Mouse (Mus musculus): ENCODE results near the gene Grip1. TPM values are rescaled to one million over a fixed set of nuclear protein-coding genes. Genes with fewer than 3 reads are reported as not detected.
"Not testable (repeated sequence)": the region's sequence is repeated elsewhere in the genome, so short reads cannot be mapped to it uniquely, and the experiment has no call there.

Grip1 gene
- polyA plus RNA-seq, 1 experiment from 2014 or later, result 4.1 TPM

- H3K27me3 ChIP-seq, result peaks cover 3% of the 10 kb centered on the region; the same call in 1 of the 2 replicates
- under 1% methylated on average over 55 of the region's 55 CpGs for WGBS
- H3K4me3 ChIP-seq (replicated peaks), result peak within 1 kb of the TSS; percentile 72
- H3K4me2 ChIP-seq, result peak within 1 kb of the TSS; percentile 83
- H3K9ac ChIP-seq, result peak within 1 kb of the TSS; percentile 56
- ATAC-seq (replicated peaks; ENCODE audit: low FRiP score), result peak; percentile 100
- peaks cover 8% of the 10 kb centered on the region; the same call in 1 of the 2 replicates for H3K4me1 ChIP-seq
- no peaks in the 10 kb centered on the region for H3K9me3 ChIP-seq (replicated peaks)
- H3K36me3 ChIP-seq, result 0 out of 2 replicates have a peak, but pooled peaks cover 3% of the 10 kb centered on the region
- H3K27ac ChIP-seq, result peak within 1 kb of the TSS; percentile 84
Measured at GRCm38 (mm10) chr10:120112507-120113396, 659.1 kb downstream of the Grip1 start, which contains the start of gene Helb. Gene Helb (minus strand): TSS chr10:120112987.

GRCm38 (mm10) chr10:120113482-120113881, 659.9 kb downstream of the Grip1 start:
- H3K4me2 ChIP-seq, result peak overlapping the region; percentile 83
- H3K36me3 ChIP-seq; H3K27ac ChIP-seq; H3K27me3 ChIP-seq; H3K4me1 ChIP-seq; H3K9me3 ChIP-seq (replicated peaks); ATAC-seq (replicated peaks; ENCODE audit: low FRiP score): not testable (repeated sequence)
- peak overlapping the region; percentile 72 for H3K4me3 ChIP-seq (replicated peaks)
- H3K9ac ChIP-seq, result 0 out of 2 replicates have a peak overlapping the region, but pooled peaks have one; percentile 44
- WGBS, result 69% methylated on average over 9 of the region's 9 CpGs

- no peak overlapping the region for H3K4me2 ChIP-seq
- no peak for ATAC-seq (replicated peaks; ENCODE audit: low FRiP score)
- H3K9ac ChIP-seq, result no peak overlapping the region
- no peaks in the 10 kb centered on the region for H3K36me3 ChIP-seq
- H3K4me3 ChIP-seq (replicated peaks), result no peak overlapping the region
- H3K9me3 ChIP-seq (replicated peaks), result no peaks in the 10 kb centered on the region
- WGBS, result 82% methylated on average over 6 of the region's 6 CpGs
- H3K4me1 ChIP-seq, result peaks cover 8% of the 10 kb centered on the region; the same call in 1 of the 2 replicates
- no peak overlapping the region for H3K27ac ChIP-seq
- H3K27me3 ChIP-seq, result peaks cover 3% of the 10 kb centered on the region; the same call in 1 of the 2 replicates
Measured at GRCm38 (mm10) chr10:120113980-120114379, 660.4 kb downstream of the Grip1 start.

GRCm38 (mm10) chr10:120114493-120114892, 660.9 kb downstream of the Grip1 start:
- Histone ChIP-seq H3K4me3 (replicated peaks) (no peak overlapping the region), H3K4me1 (peaks cover 8% of the 10 kb centered on the region; the same call in 1 of the 2 replicates), H3K27me3 (peaks cover 3% of the 10 kb centered on the region; the same call in 1 of the 2 replicates), H3K9ac (no peak overlapping the region), H3K36me3 (no peaks in the 10 kb centered on the region), H3K4me2 (no peak overlapping the region), H3K9me3 (replicated peaks) (no peaks in the 10 kb centered on the region), H3K27ac (no peak overlapping the region)
- ATAC-seq (replicated peaks; ENCODE audit: low FRiP score), result no peak
- WGBS, result 56% methylated on average over 7 of the region's 7 CpGs

GRCm38 (mm10) chr10:120115249-120115648, 661.6 kb downstream of the Grip1 start:
- no peak for ATAC-seq (replicated peaks; ENCODE audit: low FRiP score)
- Histone ChIP-seq H3K4me2 (no peak overlapping the region), H3K27ac (no peak overlapping the region), H3K36me3 (no peaks in the 10 kb centered on the region), H3K9me3 (replicated peaks) (no peaks in the 10 kb centered on the region), H3K4me1 (peaks cover 8% of the 10 kb centered on the region; the same call in 1 of the 2 replicates), H3K27me3 (peaks cover 3% of the 10 kb centered on the region; the same call in 1 of the 2 replicates), H3K9ac (no peak overlapping the region), H3K4me3 (replicated peaks) (no peak overlapping the region)
- WGBS, result 94% methylated on average over 1 of the region's 1 CpGs

- Histone ChIP-seq H3K9me3 (replicated peaks) (no peaks in the 10 kb centered on the region), H3K4me2 (no peak overlapping the region), H3K9ac (no peak overlapping the region), H3K27ac (no peak overlapping the region), H3K36me3 (no peaks in the 10 kb centered on the region), H3K27me3 (no peaks in the 10 kb centered on the region), H3K4me1 (peaks cover 3% of the 10 kb centered on the region; the same call in 1 of the 2 replicates), H3K4me3 (replicated peaks) (no peak overlapping the region)
- no peak for ATAC-seq (replicated peaks; ENCODE audit: low FRiP score)
- WGBS, result 95% methylated on average over 3 of the region's 3 CpGs
Measured at GRCm38 (mm10) chr10:120123721-120124120, 670.1 kb downstream of the Grip1 start.

GRCm38 (mm10) chr10:120124801-120125464, 671.3 kb downstream of the Grip1 start:
- Histone ChIP-seq H3K4me1 (peaks cover 7% of the 10 kb centered on the region), H3K36me3 (no peaks in the 10 kb centered on the region), H3K27ac (no peak overlapping the region), H3K9ac (no peak overlapping the region), H3K27me3 (no peaks in the 10 kb centered on the region), H3K9me3 (replicated peaks) (no peaks in the 10 kb centered on the region), H3K4me2 (no peak overlapping the region), H3K4me3 (replicated peaks) (no peak overlapping the region)
- WGBS, result 51% methylated on average over 7 of the region's 7 CpGs
- no peak for ATAC-seq (replicated peaks; ENCODE audit: low FRiP score)

- no peaks in the 10 kb centered on the region for H3K36me3 ChIP-seq
- 71% methylated on average over 10 of the region's 10 CpGs for WGBS
- no peaks in the 10 kb centered on the region for H3K9me3 ChIP-seq (replicated peaks)
- no peak overlapping the region for H3K4me3 ChIP-seq (replicated peaks)
- no peaks in the 10 kb centered on the region for H3K27me3 ChIP-seq
- no peak overlapping the region for H3K27ac ChIP-seq
- H3K9ac ChIP-seq, result no peak overlapping the region
- peaks cover 7% of the 10 kb centered on the region for H3K4me1 ChIP-seq
- H3K4me2 ChIP-seq, result no peak overlapping the region
- no peak for ATAC-seq (replicated peaks; ENCODE audit: low FRiP score)
Measured at GRCm38 (mm10) chr10:120125465-120125857, 671.8 kb downstream of the Grip1 start.

GRCm38 (mm10) chr10:120128601-120129277, 675.1 kb downstream of the Grip1 start:
- H3K4me2 ChIP-seq, result peak overlapping the region; percentile 43
- 0 out of 2 replicates have a peak, but pooled peaks have one; percentile 14 for ATAC-seq (replicated peaks; ENCODE audit: low FRiP score)

GRCm38 (mm10) chr10:120130621-120131020, 677.0 kb downstream of the Grip1 start:
- ATAC-seq (replicated peaks; ENCODE audit: low FRiP score), result no peak
- H3K9me3 ChIP-seq (replicated peaks), result no peaks in the 10 kb centered on the region
- no peaks in the 10 kb centered on the region for H3K27me3 ChIP-seq
- H3K36me3 ChIP-seq, result no peaks in the 10 kb centered on the region
- WGBS, result 69% methylated on average over 16 of the region's 16 CpGs
- no peak overlapping the region for H3K27ac ChIP-seq
- no peak overlapping the region for H3K4me2 ChIP-seq
- no peak overlapping the region for H3K4me3 ChIP-seq (replicated peaks)
- H3K9ac ChIP-seq, result no peak overlapping the region
- peaks cover 10% of the 10 kb centered on the region for H3K4me1 ChIP-seq

More at GRCm38 (mm10) chr10:120128601-120129277, 675.1 kb downstream of the Grip1 start:
- no peaks in the 10 kb centered on the region for H3K36me3 ChIP-seq
- H3K9me3 ChIP-seq (replicated peaks), result no peaks in the 10 kb centered on the region
- no peak overlapping the region for H3K27ac ChIP-seq
- H3K27me3 ChIP-seq, result no peaks in the 10 kb centered on the region
- H3K4me3 ChIP-seq (replicated peaks), result peak overlapping the region; percentile 11; the same call in 1 of the 2 replicates
- 27% methylated on average over 13 of the region's 13 CpGs for WGBS
- H3K9ac ChIP-seq, result no peak overlapping the region
- H3K4me1 ChIP-seq, result peaks cover 7% of the 10 kb centered on the region

GRCm38 (mm10) chr10:120133697-120134096, 680.1 kb downstream of the Grip1 start:
- Histone ChIP-seq H3K4me1 (peaks cover 7% of the 10 kb centered on the region), H3K4me2 (no peak overlapping the region), H3K36me3 (no peaks in the 10 kb centered on the region), H3K27ac (no peak overlapping the region), H3K4me3 (replicated peaks) (no peak overlapping the region), H3K9ac (no peak overlapping the region), H3K9me3 (replicated peaks) (no peaks in the 10 kb centered on the region), H3K27me3 (no peaks in the 10 kb centered on the region)
- WGBS, result 51% methylated on average over 11 of the region's 11 CpGs
- ATAC-seq (replicated peaks; ENCODE audit: low FRiP score), result no peak
